Mouse (Mus musculus): ENCODE data around the gene Pde1a.

Gene Pde1a

GRCm38 (mm10) chr2:80128861-80129698 lies at the start of gene Pde1a:
Pde1a (minus strand) TSS chr2:80129458.
- peak; percentile 52 for DNase-seq (ENCODE audit: low spot score)

GRCm38 (mm10) chr2:80178608-80179280 lies 49.5 kb upstream of the Pde1a start:
- no peak for DNase-seq (ENCODE audit: low spot score)

- no peak for DNase-seq (ENCODE audit: low spot score)
These were observed 48.9 kb upstream of the Pde1a start for GRCm38 (mm10) chr2:80178154-80178553.

DNA sequence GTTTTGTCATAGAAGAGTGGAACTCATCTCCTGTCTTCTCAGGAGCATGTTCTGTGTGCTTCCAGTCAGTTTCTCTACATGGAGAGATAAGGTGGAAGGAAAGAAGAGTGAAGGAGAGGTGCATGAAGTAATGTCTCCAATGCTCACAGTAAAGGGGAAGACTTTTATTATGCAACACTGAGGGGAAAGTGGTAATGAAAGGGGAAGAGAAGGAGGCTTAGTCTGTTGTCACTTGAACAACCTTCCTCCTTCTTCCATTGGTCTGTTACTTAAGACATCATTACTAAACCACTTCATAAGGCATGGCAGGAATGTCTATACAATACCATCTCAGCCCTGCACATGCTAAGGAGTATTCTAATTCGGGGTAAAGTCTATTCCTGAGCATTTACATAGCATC lies 38.8 kb upstream of the Pde1a start:
- DNase-seq (ENCODE audit: low spot score), result no peak

- no peak for DNase-seq (ENCODE audit: low spot score)
These were observed 29.5 kb upstream of the Pde1a start for GRCm38 (mm10) chr2:80158784-80159183.

- DNase-seq (ENCODE audit: low spot score), result no peak
These were observed 28.9 kb upstream of the Pde1a start for GRCm38 (mm10) chr2:80158196-80158595.

DNA sequence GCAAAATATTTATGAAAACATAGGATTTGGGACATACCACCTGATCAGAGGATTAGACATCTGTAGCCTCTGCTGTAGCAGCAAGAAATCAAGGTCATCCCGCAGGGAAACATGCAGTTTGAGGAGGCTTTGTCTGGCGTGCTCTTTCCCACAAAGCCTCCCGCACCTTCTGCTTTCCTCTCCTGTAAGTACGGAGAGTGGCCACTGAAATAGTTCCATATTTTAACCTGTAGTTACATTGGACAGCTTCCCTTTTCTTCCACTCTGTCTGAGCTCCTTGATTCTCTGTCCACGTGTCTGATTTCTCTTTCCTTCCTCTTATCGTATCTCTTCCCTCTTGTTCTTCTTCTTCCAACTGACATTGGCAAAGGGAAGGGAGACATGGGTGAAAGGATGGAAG lies 20.8 kb upstream of the Pde1a start:
- DNase-seq (ENCODE audit: low spot score), result no peak

DNA sequence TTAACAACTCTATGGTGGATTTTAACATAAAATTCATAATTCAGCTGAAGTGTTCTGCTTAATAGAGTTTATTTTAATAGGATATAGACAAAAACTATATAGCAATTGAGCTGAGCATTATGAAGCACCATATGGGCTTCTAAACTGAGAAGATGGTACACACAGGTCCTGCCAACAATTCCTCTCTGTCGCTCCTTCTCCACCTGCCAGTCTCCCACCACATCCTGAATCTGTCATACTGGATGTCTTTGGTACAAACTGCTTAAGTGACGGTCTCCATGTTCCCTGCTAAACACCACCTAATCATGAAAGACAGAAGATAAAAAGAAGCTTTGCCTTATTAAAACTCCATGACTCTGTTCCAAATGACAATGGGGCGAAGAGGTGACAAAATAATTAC lies 20.1 kb upstream of the Pde1a start:
- no peak for DNase-seq (ENCODE audit: low spot score)

- DNase-seq (ENCODE audit: low spot score), result no peak
These were observed 5.8 kb upstream of the Pde1a start for GRCm38 (mm10) chr2:80135076-80135475.

- no peak for DNase-seq (ENCODE audit: low spot score)
These were observed 3.4 kb upstream of the Pde1a start for GRCm38 (mm10) chr2:80132677-80133076.

DNA sequence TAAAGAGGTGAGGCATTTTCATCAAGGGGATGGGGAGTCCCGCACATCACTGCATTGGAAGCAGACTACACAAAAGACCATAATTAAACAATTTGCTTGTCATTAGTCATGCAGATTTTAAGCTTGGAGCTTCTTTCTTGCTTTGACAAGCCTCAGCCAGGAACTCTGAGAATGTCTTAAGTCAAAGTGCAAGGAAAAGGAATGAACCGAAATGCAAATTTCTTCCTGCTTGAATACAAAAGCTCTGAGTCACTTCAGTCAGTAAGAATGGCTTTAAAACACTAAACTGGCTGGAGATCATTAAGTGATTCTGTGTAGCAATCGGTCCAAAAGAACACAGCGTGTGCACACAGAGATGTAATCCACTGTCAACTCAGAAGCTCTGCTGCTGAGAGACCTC lies 2.6 kb downstream of the Pde1a start:
- DNase-seq (ENCODE audit: low spot score), result no peak

DNA sequence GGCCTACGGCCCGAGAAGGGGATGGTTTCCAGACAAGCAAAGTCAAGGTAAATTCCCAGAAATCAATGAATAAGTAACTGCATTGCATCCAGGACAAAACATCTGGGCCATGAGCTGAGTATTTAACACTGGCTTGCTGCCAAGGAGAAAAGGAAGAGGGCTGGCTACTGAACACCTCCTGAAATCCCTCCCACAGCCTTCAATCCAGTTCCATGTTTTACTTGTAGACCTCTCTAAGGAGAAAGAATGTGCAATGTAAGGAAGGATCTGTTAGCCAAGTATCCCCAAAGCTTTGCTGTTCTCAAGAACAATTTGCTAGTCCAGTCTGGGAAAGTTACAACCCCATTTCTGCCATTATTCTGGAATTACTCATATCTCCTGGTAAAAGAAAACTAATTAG lies 42.4 kb downstream of the Pde1a start:
- DNase-seq (ENCODE audit: low spot score), result no peak

- DNase-seq (ENCODE audit: low spot score), result no peak
These were observed 49.0 kb downstream of the Pde1a start for GRCm38 (mm10) chr2:80080090-80080821.

GRCm38 (mm10) chr2:80079618-80080017 lies 49.6 kb downstream of the Pde1a start:
- DNase-seq (ENCODE audit: low spot score), result no peak

DNA sequence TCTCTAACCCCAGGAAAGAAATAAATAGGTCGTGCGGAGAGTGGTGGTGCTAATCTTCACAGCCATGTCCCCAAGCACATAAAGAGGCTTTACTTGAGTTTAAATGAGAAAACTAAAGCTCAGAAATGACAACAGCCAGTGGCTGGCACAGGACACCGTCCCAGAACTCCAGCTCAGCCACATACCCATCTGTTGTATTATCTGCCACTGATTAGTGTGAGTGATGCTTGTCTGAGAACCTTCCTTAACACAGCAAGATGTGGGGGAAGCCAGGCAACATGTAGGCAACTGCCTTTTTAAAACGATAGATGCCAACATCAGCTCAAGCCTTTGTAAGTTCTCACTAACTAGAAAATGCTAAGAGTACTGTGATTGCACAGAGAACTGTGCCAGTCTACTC lies 52.9 kb downstream of the Pde1a start:
- no peak for DNase-seq (ENCODE audit: low spot score)

- DNase-seq (ENCODE audit: low spot score), result no peak
These were observed 54.7 kb downstream of the Pde1a start for GRCm38 (mm10) chr2:80074531-80074930.

GRCm38 (mm10) chr2:80074046-80074445 lies 55.2 kb downstream of the Pde1a start:
- DNase-seq (ENCODE audit: low spot score), result no peak

GRCm38 (mm10) chr2:80073426-80073825 lies 55.8 kb downstream of the Pde1a start:
- DNase-seq (ENCODE audit: low spot score), result no peak

DNA sequence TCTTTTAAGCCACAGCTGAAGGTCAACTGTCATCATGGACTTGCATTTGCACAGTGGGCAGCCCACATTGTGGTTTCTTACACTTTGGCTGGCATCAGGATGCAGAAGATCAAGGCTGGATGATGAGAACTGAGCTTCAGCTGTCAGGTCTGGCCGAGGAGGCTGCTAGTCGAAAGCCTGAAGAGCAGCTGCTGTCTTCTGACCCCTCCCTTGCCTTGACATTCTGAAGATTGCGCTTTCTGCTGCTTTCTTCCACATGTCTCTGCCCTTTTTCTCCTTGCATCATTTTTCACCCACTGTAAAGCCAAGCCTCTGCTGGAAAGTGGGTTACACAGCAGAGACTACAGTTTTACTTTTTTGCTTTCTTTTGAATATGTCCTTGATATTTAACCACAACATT lies 59.5 kb downstream of the Pde1a start:
- DNase-seq (ENCODE audit: low spot score), result no peak

DNA sequence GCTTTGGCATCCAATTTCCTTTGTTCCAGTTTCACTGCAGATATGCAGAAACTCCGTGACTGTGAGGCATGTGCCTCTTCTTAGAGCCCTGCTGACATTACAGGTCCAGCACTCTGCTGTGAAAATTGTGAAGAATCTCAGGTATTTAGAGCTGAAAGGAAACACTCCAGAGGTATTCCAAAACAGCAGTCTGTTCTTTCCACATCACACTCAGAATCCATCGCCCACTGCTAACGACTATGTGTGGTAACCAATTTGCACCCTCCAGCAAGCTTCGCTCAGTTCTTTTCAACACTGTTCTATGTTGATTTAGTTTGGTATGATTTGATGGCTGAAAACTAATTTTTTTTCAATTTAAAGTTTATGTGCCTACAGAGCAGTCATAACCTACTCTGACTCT lies 62.8 kb downstream of the Pde1a start:
- DNase-seq (ENCODE audit: low spot score), result no peak

DNA sequence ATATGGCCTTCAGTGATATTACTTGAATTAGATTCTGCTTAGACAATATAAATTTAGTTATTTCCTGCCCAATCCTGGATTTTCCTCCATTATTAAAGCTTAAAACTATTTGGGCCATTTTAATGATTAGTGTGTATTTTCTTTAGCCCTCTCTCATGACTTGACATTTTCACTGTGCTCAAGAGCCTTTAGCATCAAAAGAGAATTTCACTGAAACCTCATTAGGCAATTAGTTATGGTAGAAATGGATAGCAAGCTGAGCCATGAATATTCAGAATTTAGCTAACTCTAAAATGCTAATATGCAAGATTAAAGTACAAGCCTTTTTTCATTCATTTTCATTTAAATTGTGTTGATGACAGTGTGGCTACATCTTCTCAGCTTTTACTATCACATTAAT lies 73.2 kb downstream of the Pde1a start:
- no peak for DNase-seq (ENCODE audit: low spot score)

DNA sequence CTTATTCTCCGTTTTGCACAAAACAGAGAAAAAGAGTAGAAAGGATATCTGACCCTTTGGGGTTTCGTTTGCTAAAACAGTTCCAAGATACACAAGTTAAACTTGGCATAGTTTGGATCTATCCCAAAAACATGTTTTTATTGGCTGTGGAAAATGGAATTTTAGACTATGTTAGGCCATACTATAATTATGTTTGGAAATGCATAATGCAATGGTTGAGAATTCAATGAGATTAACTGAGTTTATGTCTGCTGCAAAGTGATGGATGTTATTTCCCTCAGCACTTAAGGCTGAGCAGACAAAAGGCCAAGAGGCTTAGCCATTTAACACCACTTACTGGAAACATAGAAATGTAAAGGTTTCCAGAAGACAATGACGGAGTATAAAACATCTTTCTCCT lies 75.2 kb downstream of the Pde1a start:
- DNase-seq (ENCODE audit: low spot score), result no peak

Data from layer of hippocampus, adult 9-10 months (tissue).